Mouse (Mus musculus) liver, postnatal 0 days (tissue): ENCODE data around the gene Fosl2. TPM values are rescaled to one million over a fixed set of nuclear protein-coding genes. Genes with fewer than 3 reads are reported as not detected.

Experiments used
- ATAC-seq: fragments of 200-750 bp; cut with Nextera tagmentation; 2 replicates; pipeline ENCODE4 v1.8.0; 2017; ENCODE audit warnings: mild to moderate bottlenecking, moderate library complexity
- DNase-seq: peaks from one replicate; pipeline ENCODE4 v3.0.0-alpha.2; 2016
- H3K27ac ChIP-seq: fragments of 300-500 bp; sonication (generic); 2 replicates; pipeline ENCODE4 v1.5.1; 2014; ENCODE audit warnings: antibody characterized with exemption, moderate library complexity, mild to moderate bottlenecking, low read depth
- H3K27me3 ChIP-seq: fragments of 300-500 bp; sonication (generic); 2 replicates; pipeline ENCODE4 v1.6.1; 2014; ENCODE audit warnings: low read length, control low read depth, mixed read lengths; ENCODE audit not compliant: insufficient read depth
- H3K36me3 ChIP-seq: fragments of 300-500 bp; sonication (generic); replicated peaks from 2 replicates; pipeline ENCODE4 v1.6.1; 2014; ENCODE audit warnings: mild to moderate bottlenecking, control low read depth, low read length, moderate library complexity, mixed read lengths; ENCODE audit not compliant: insufficient read depth
- H3K4me1 ChIP-seq: fragments of 300-500 bp; sonication (generic); 2 replicates; pipeline ENCODE4 v1.6.1; 2014; ENCODE audit warnings: antibody characterized with exemption, mild to moderate bottlenecking, control low read depth; ENCODE audit not compliant: insufficient read depth
- H3K4me2 ChIP-seq: fragments of 300-500 bp; sonication (generic); 2 replicates; pipeline ENCODE4 v1.6.1; 2014; ENCODE audit warnings: low read depth, mild to moderate bottlenecking, low read length, moderate library complexity, mixed read lengths
- H3K4me3 ChIP-seq: fragments of 300-500 bp; sonication (generic); 2 replicates; pipeline ENCODE4 v1.5.1; 2014; ENCODE audit warnings: low read depth, low read length
- H3K9ac ChIP-seq: fragments of 300-500 bp; sonication (generic); replicated peaks from 2 replicates; pipeline ENCODE4 v1.6.1; 2014; ENCODE audit warnings: mild to moderate bottlenecking, moderate library complexity
- H3K9me3 ChIP-seq: fragments of 300-500 bp; sonication (generic); 2 replicates; pipeline ENCODE4 v1.6.1; 2016; ENCODE audit warnings: mild to moderate bottlenecking, control low read depth, low read length, mixed read lengths
- CTCF ChIP-seq: sonication (generic); IDR thresholded peaks from 2 replicates; pipeline ENCODE4 v1.5.1; 2016; ENCODE audit warnings: antibody characterized with exemption, low read depth
- EP300 ChIP-seq: IDR thresholded peaks from 2 replicates; pipeline ENCODE4 v1.6.1; 2016; ENCODE audit warnings: antibody characterized with exemption, low read depth, mild to moderate bottlenecking
- WGBS: fragments of 180-500 bp; shearing (Covaris S2); extraction: QIAGEN DNeasy Blood & Tissue Kit; methylation state at CpG from one replicate; pipeline ENCODE4 v1.1.7; 2014; ENCODE audit not compliant: insufficient replicate concordance; 5-methylcytosine and 5-hydroxymethylcytosine counted together
- polyA plus RNA-seq: library from polyadenylated mRNA; unstranded; fragments of >200 nt; fragmentation: Nextera tagmentation; extraction: Ambion mirVana; gene quantifications from 2 replicates; pipeline ENCODE4 v1.2.1, GENCODE M21; 2015

Gene Fosl2
- polyA plus RNA-seq, 1 experiment from 2014 or later: 0.92 TPM

DNA sequence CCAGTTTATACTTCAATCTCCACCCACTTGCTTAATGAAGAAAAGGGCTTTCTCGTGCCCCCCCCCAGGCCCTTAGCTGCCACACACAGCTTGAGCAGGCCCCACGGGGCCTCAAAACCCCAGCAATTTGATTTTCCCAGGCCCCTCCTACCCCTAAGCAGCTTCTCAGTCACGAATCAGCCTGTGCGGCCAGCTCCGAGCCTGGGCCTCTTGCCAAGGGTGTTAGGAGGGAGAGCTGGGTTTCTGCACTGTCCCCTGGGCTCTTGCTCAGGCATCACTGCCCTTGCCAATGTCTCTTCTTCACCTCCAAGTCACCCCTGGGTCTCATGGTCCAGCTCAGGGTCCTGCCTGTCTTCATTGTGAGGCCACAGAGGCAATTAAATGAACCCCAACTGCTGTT is 33.1 kb upstream of the Fosl2 start:
- TF ChIP-seq EP300 (no peak), CTCF (no peak)
- Histone ChIP-seq H3K27ac (no peak overlapping the region), H3K9me3 (no peaks in the 10 kb centered on the region), H3K4me3 (no peak overlapping the region), H3K4me2 (no peak overlapping the region), H3K36me3 (no peaks in the 10 kb centered on the region), H3K9ac (no peak overlapping the region), H3K27me3 (no peaks in the 10 kb centered on the region), H3K4me1 (peaks cover 2% of the 10 kb centered on the region; the same call in 1 of the 2 replicates)
- ATAC-seq (no peak), DNase-seq (no peak)
- 61% methylated on average over 5 of the region's 5 CpGs for WGBS

DNA sequence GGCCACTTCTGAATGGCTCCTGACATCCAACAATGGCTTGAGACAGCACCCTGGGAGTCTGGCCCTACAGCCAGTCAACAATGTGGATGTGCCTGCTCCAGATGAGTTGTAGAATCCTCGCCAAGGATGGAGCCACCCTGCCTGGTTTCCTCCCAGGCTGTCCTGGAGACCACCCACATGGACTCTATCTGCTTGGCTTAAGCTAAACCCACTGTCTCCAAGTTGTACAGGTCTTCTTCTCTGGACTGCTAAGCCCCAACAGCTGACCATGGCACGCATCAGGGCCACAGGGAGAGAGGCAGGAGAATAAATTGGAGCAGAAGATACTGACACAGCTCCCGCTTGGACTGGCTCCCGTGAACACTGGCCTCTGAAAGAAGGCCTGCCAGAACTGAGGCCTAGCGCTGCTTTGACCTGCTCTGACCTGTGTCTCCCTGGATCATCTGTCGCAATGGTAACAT is 32.6 kb upstream of the Fosl2 start:
- WGBS: 70% methylated on average over 6 of the region's 6 CpGs
- ATAC-seq (no peak), DNase-seq (no peak)
- no peaks in the 10 kb centered on the region for H3K36me3 ChIP-seq
- no peak overlapping the region for H3K4me3 ChIP-seq
- H3K4me2 ChIP-seq: no peak overlapping the region
- no peak overlapping the region for H3K9ac ChIP-seq
- H3K4me1 ChIP-seq: peaks cover 2% of the 10 kb centered on the region; the same call in 1 of the 2 replicates
- H3K27ac ChIP-seq: no peak overlapping the region
- H3K27me3 ChIP-seq: no peaks in the 10 kb centered on the region
- no peaks in the 10 kb centered on the region for H3K9me3 ChIP-seq
- TF ChIP-seq CTCF (no peak), EP300 (no peak)

DNA sequence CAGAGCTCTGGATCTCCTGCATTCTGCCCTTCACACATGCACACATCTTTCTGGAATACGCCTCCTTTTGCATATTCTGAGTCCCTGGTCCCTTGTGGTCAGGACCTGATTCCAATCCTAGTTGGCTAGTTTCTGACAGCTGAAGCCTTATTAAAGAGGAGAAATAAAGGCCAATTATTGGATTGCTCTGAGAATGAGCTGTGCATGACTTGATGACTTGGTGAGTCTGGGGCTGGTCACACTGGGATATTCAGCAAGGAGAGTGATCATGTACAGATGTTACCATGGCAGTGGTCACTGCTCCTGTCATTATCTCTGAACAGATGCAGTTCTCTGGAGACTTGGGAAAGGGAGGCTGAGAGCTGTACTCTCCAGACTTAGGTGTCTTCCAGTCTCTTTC is 32.1 kb upstream of the Fosl2 start:
- no peak overlapping the region for H3K4me2 ChIP-seq
- no peaks in the 10 kb centered on the region for H3K27me3 ChIP-seq
- no peak for TF ChIP-seq CTCF
- no peak for TF ChIP-seq EP300
- H3K27ac ChIP-seq: no peak overlapping the region
- 93% methylated on average over 1 of the region's 1 CpGs for WGBS
- no peak for ATAC-seq
- DNase-seq: no peak
- no peak overlapping the region for H3K9ac ChIP-seq
- no peaks in the 10 kb centered on the region for H3K36me3 ChIP-seq
- H3K4me1 ChIP-seq: peaks cover 2% of the 10 kb centered on the region; the same call in 1 of the 2 replicates
- no peak overlapping the region for H3K4me3 ChIP-seq
- no peaks in the 10 kb centered on the region for H3K9me3 ChIP-seq

DNA sequence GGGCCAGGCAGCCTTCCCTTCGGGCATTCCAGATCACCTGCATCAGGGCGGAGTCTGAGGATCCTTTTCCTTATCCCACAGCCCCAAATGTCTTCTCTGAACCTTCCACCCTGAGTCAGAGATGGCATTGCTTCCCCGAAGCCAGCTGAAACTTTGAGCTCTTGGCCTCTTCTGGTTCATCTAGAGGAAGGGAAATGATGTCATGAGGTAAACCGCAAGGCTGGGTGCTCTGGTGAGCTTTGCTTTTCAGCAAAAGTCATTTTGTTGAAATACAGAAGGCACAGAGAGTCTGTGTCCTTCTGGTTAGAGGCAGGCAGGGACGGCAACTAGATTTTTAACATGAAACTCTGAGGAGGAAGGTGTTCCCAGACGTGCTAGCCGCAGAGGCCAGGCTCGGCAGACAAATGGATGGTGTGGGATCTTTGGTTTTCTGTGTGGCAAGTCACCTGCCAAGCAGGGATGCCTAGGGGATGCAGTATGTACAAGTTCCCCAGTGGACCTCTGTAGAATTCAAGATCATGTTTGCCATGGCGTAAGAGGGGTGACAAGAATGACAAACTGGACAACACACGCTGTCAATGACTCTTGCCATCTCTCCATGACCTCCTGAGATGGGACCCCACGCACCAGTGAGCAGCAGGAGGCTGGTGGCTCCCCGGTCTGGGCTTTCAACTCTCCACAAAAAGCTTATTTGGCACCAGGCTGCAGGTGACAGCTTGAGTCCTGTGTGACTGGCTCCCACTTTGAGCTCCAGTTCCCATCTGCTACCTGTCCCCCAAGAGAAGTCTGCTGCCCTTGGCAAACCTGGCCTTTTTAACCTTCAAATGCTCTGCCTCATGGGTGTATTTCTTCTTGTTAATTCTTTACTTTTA is 31.2 kb upstream of the Fosl2 start:
- Histone ChIP-seq H3K27ac (peak overlapping the region; percentile 44; the same call in 1 of the 2 replicates), H3K4me3 (no peak overlapping the region), H3K4me2 (no peak overlapping the region), H3K4me1 (peaks cover 2% of the 10 kb centered on the region; the same call in 1 of the 2 replicates), H3K27me3 (no peaks in the 10 kb centered on the region), H3K36me3 (no peaks in the 10 kb centered on the region), H3K9ac (no peak overlapping the region), H3K9me3 (no peaks in the 10 kb centered on the region)
- TF ChIP-seq EP300 (no peak), CTCF (no peak)
- 0 out of 2 replicates have a peak, but pooled peaks have one; percentile 19 for ATAC-seq
- WGBS: 44% methylated on average over 12 of the region's 12 CpGs
- DNase-seq: no peak

DNA sequence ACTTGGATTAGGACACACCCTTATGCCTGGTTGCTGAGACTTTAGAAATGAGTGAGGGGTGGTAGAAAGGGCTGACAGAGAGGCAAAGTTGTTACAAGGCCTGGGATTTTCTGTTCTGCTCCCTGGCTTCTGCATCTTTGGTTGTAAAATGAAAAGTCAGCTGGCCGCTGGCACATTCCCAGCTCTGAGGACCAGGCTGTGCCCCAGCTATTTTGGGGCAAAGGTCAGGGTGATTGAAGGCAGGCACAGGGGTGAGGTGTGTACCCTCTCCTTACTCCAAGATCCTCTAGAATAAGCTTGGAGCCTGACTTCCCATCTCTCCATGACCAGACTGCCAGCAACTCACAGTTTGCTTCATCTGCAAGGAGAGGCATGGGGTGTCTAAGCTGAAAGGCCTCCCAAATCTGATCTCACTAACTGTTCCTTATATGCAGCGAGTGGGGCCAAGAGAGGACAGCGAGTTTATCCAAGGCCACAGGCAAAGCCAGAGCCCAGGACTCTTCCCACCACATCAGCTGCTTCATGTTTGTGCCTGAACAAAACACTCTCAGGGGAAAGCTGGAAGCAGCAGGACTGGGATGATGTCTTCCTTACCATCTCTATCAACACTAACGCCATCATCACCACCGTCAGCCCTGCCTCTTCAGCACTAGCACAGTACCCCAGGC is 29.0 kb upstream of the Fosl2 start:
- Histone ChIP-seq H3K36me3 (no peaks in the 10 kb centered on the region), H3K4me3 (no peak overlapping the region), H3K4me2 (no peak overlapping the region), H3K9ac (no peak overlapping the region), H3K27ac (no peak overlapping the region), H3K27me3 (no peaks in the 10 kb centered on the region), H3K4me1 (peaks cover 5% of the 10 kb centered on the region), H3K9me3 (no peaks in the 10 kb centered on the region)
- no peak for ATAC-seq
- no peak for DNase-seq
- WGBS: 78% methylated on average over 5 of the region's 5 CpGs
- no peak for TF ChIP-seq CTCF
- no peak for TF ChIP-seq EP300

DNA sequence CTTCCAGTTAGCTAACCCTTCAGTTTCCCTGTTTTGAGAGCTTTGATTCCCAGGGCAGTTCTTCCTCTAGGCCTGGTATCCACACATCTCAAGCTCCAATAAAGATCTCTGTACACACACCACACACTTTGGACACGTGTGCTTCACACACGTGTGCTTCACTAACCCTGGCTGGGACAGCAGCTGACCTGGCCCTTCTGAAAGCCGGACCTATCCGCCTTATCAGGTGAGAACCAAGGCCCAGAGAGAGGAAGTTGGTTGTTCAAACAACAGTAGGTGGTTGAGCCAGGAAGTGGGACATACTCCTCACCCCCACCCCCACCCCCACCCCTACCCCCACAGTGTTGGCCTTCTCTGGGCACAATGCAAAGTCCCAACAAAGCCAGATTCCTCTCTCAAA is 24.9 kb upstream of the Fosl2 start:
- TF ChIP-seq CTCF (no peak), EP300 (no peak)
- DNase-seq: no peak
- ATAC-seq: no peak
- 21% methylated on average over 4 of the region's 4 CpGs for WGBS
- Histone ChIP-seq H3K9me3 (no peaks in the 10 kb centered on the region), H3K4me1 (peaks cover 12% of the 10 kb centered on the region), H3K27me3 (no peaks in the 10 kb centered on the region), H3K4me3 (no peak overlapping the region), H3K4me2 (no peak overlapping the region), H3K36me3 (no peaks in the 10 kb centered on the region), H3K9ac (no peak overlapping the region), H3K27ac (0 out of 2 replicates have a peak overlapping the region, but pooled peaks have one; percentile 22)
